Mouse (Mus musculus) forebrain, embryonic 10.5 days (tissue): ENCODE measurements around the gene Igfbpl1. TPM values are rescaled to one million over a fixed set of nuclear protein-coding genes. Genes with fewer than 3 reads are reported as not detected.

Source experiments
- DNase-seq: peaks from one replicate; pipeline ENCODE4 v3.0.0-alpha.2; 2017; ENCODE audit warnings: low spot score; ENCODE audit errors: extremely low spot score
- H3K27ac ChIP-seq: fragments of 300-500 bp; sonication (generic); 2 replicates; pipeline ENCODE4 v1.5.1; 2016; ENCODE audit warnings: mild to moderate bottlenecking
- H3K27me3 ChIP-seq: fragments of 300-500 bp; sonication (generic); 2 replicates; pipeline ENCODE4 v1.6.1; 2016; ENCODE audit warnings: mild to moderate bottlenecking; ENCODE audit not compliant: poor library complexity, severe bottlenecking
- H3K36me3 ChIP-seq: fragments of 300-500 bp; sonication (generic); replicated peaks from 2 replicates; pipeline ENCODE4 v1.6.1; 2016; ENCODE audit warnings: mild to moderate bottlenecking, moderate library complexity
- H3K4me1 ChIP-seq: fragments of 300-500 bp; sonication (generic); 2 replicates; pipeline ENCODE4 v1.6.1; 2016
- H3K4me3 ChIP-seq: fragments of 300-500 bp; sonication (generic); 2 replicates; pipeline ENCODE4 v1.5.1; 2016; ENCODE audit warnings: mild to moderate bottlenecking, moderate library complexity
- H3K9me3 ChIP-seq: fragments of 300-500 bp; sonication (generic); 2 replicates; pipeline ENCODE4 v1.6.1; 2016; ENCODE audit warnings: mild to moderate bottlenecking, moderate library complexity
- WGBS: fragments of 180-500 bp; shearing (Covaris S2); methylation state at CpG from one replicate; pipeline ENCODE4 v1.1.7; 2016; 5-methylcytosine and 5-hydroxymethylcytosine counted together
- polyA plus RNA-seq: library from polyadenylated mRNA; unstranded; fragments of >200 nt; fragmentation: Nextera tagmentation; extraction: Ambion mirVana; gene quantifications from 2 replicates; pipeline ENCODE4 v1.2.1, GENCODE M21; 2016

The Igfbpl1 gene
- polyA plus RNA-seq, 1 experiment from 2014 or later, result 18.7 TPM

- DNase-seq, result no peak
- Histone ChIP-seq H3K36me3 (no peaks in the 10 kb centered on the region), H3K4me1 (peaks cover 67% of the 10 kb centered on the region), H3K9me3 (no peaks in the 10 kb centered on the region), H3K27me3 (peaks cover 92% of the 10 kb centered on the region), H3K27ac (peak overlapping the region; percentile 76), H3K4me3 (peak overlapping the region; percentile 29)
- WGBS, result 11% methylated on average over 10 of the region's 10 CpGs
These were observed 62.6 kb downstream of the Igfbpl1 start for GRCm38 (mm10) chr4:45764141-45764494.

DNA sequence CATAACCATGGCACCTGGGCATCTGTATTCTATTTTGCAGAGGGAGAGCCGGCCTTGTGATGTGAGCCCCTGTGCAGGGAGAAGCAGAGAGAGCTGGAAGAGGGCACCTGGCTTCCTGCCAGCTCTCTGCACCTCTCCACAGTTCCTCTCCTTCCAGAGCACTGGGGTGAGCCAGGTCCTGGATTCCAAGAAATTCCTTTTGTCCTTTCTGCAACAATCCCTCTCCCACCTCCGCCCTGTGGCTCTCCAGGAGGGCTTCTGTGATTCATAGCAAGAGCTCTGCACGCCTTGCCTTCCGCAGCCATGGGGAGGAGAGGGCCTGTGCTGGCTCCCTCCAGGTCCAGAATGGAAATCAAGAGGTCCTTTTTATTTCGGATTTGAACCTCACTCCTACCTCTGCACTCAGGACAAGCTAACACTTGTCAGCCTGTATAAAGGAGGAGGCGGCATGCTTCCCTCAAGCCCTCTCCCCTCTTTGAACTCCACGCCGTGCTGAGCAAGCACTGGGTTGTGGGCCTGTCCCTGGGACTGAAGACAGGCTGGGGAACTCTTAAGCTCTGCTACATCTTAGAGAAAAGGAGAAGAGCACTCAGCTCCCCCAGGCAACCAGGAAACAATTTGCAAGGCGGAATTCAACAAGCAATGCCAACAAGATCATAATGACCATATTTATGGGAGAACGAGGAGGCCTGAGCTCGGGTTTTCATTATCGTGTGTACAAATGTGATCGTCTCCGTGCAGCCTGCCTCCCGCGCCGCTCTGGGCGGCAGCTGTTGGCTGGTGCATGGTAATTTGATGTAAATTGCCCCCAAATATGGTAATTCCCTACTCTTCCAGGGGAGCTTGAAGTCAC lies 63.2 kb downstream of the Igfbpl1 start:
- H3K4me3 ChIP-seq, result peak overlapping the region; percentile 29
- H3K27ac ChIP-seq, result peak overlapping the region; percentile 76

GRCm38 (mm10) chr4:45762600-45762999 lies 64.1 kb downstream of the Igfbpl1 start:
- H3K4me1 ChIP-seq, result peaks cover 65% of the 10 kb centered on the region
- WGBS, result 84% methylated on average over 4 of the region's 4 CpGs
- no peak for DNase-seq
- no peak overlapping the region for H3K27ac ChIP-seq
- no peaks in the 10 kb centered on the region for H3K9me3 ChIP-seq
- peaks cover 88% of the 10 kb centered on the region for H3K27me3 ChIP-seq
- no peaks in the 10 kb centered on the region for H3K36me3 ChIP-seq
- no peak overlapping the region for H3K4me3 ChIP-seq

More for the DNA sequence above, 63.2 kb downstream of the Igfbpl1 start:
- Histone ChIP-seq H3K9me3 (no peaks in the 10 kb centered on the region), H3K27me3 (peaks cover 91% of the 10 kb centered on the region), H3K36me3 (no peaks in the 10 kb centered on the region), H3K4me1 (peaks cover 66% of the 10 kb centered on the region)
- DNase-seq, result no peak
- 8% methylated on average over 18 of the region's 18 CpGs for WGBS

Other genes starting within 250 kb of the Igfbpl1 start
- gene Aldh1b1, start 27.9 kb downstream of the Igfbpl1 start, polyA plus RNA-seq, result 3.6 and 4.3 TPM in 2 replicates
- 0.07 and 0.16 TPM in 2 replicates for gene Stra6l, start 21.7 kb upstream of the Igfbpl1 start, polyA plus RNA-seq
- gene Ccdc180, start 63.4 kb upstream of the Igfbpl1 start, polyA plus RNA-seq, result 0.09 TPM in 1 of 2 replicates, not detected in the other
- gene Tdrd7, start 138.4 kb upstream of the Igfbpl1 start, polyA plus RNA-seq, result 9.1 and 9.3 TPM in 2 replicates
- 2.5 and 4.0 TPM in 2 replicates for gene Tmod1, start 212.0 kb upstream of the Igfbpl1 start, polyA plus RNA-seq